Mouse (Mus musculus): ENCODE measurements around the gene Slc25a36.

Slc25a36 gene

GRCm38 (mm10) chr9:97112797-97113554, 2.0 kb upstream of the Slc25a36 start:
- in situ Hi-C loops (cut with MboI, MseI): no loop called here

- in situ Hi-C loops (cut with MboI, MseI): no loop called here
Observed at GRCm38 (mm10) chr9:97112238-97112637, 1.3 kb upstream of the Slc25a36 start.

- in situ Hi-C loops (cut with MboI, MseI): no loop called here
Observed at GRCm38 (mm10) chr9:97111506-97111905, 549 bp upstream of the Slc25a36 start.

GRCm38 (mm10) chr9:97106481-97107160, 4.3 kb downstream of the Slc25a36 start:
- in situ Hi-C loops (cut with MboI, MseI): no loop called here

- in situ Hi-C loops (cut with MboI, MseI): no loop called here
Observed at GRCm38 (mm10) chr9:97105400-97105985, 5.5 kb downstream of the Slc25a36 start.

GRCm38 (mm10) chr9:97103376-97104061, 7.4 kb downstream of the Slc25a36 start:
- in situ Hi-C loops (cut with MboI, MseI): no loop called here

GRCm38 (mm10) chr9:97098985-97099384, 12.0 kb downstream of the Slc25a36 start:
- in situ Hi-C loops (cut with MboI, MseI): no loop called here

- in situ Hi-C loops (cut with MboI, MseI): no loop called here
Observed at GRCm38 (mm10) chr9:97096180-97096579, 14.8 kb downstream of the Slc25a36 start.

- in situ Hi-C loops (cut with MboI, MseI): loop anchor here (10.0 kb wide), 1 partner anchor 433 kb away; no protein-coding TSS in a partner anchor
Observed at GRCm38 (mm10) chr9:97087850-97088249, 23.1 kb downstream of the Slc25a36 start.

GRCm38 (mm10) chr9:97084628-97085027, 26.3 kb downstream of the Slc25a36 start:
- in situ Hi-C loops (cut with MboI, MseI): loop anchor here (10.0 kb wide), 1 partner anchor 430 kb away; no protein-coding TSS in a partner anchor

GRCm38 (mm10) chr9:97081106-97081862, 29.7 kb downstream of the Slc25a36 start:
- in situ Hi-C loops (cut with MboI, MseI): loop anchor here (10.0 kb wide), 1 partner anchor 426 kb away; no protein-coding TSS in a partner anchor

- in situ Hi-C loops (cut with MboI, MseI): no loop called here
Observed at GRCm38 (mm10) chr9:97069911-97070310, 41.0 kb downstream of the Slc25a36 start.

GRCm38 (mm10) chr9:97069466-97069865, 41.5 kb downstream of the Slc25a36 start:
- in situ Hi-C loops (cut with MboI, MseI): no loop called here

GRCm38 (mm10) chr9:97068201-97069095, 42.5 kb downstream of the Slc25a36 start:
- in situ Hi-C loops (cut with MboI, MseI): no loop called here

- in situ Hi-C loops (cut with MboI, MseI): no loop called here
Observed at GRCm38 (mm10) chr9:97067761-97068160, 43.2 kb downstream of the Slc25a36 start.

GRCm38 (mm10) chr9:97065885-97066284, 45.1 kb downstream of the Slc25a36 start:
- in situ Hi-C loops (cut with MboI, MseI): no loop called here

- in situ Hi-C loops (cut with MboI, MseI): no loop called here
Observed at GRCm38 (mm10) chr9:97065216-97065615, 45.7 kb downstream of the Slc25a36 start.

GRCm38 (mm10) chr9:97064161-97064560, 46.8 kb downstream of the Slc25a36 start:
- in situ Hi-C loops (cut with MboI, MseI): loop anchor here (5.0 kb wide), 1 partner anchor 37 kb away; no protein-coding TSS in a partner anchor

GRCm38 (mm10) chr9:97061696-97062095, 49.3 kb downstream of the Slc25a36 start:
- in situ Hi-C loops (cut with MboI, MseI): loop anchor here (5.0 kb wide), 1 partner anchor 34 kb away; no protein-coding TSS in a partner anchor

All from T-helper 2 cell (primary cell).